Mouse (Mus musculus): ENCODE measurements around the gene Atf7.

DNA sequence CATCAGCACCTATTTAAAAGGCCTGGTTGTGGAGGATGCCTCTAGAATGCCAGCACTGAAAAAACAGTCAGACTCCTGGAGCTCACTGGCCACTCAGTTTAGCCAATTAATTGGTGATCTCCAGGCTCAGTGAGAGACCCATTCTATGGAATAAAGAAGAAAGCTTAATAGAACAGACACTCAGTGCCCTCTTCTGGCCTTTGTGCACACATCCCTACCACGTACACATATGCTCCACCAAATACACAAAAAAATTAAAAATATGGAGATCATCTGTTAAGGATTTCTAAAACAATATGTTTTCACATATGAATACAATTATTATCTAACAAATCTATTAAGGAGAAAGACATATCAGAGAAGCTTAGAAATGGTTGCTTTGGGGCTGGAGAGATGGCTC is 4.5 kb downstream of the Atf7 start:
- TF ChIP-seq CTCF (IDR thresholded peaks at IDR 0.05) (peak; percentile 29), EP300 (IDR thresholded peaks at IDR 0.05) (no peak)
